Mouse (Mus musculus): ENCODE results near the gene Elof1.

Elof1 gene

GRCm38 (mm10) chr9:22136765-22137547 lies 20.0 kb upstream of the Elof1 start:
- DNase-seq, result no peak

DNA sequence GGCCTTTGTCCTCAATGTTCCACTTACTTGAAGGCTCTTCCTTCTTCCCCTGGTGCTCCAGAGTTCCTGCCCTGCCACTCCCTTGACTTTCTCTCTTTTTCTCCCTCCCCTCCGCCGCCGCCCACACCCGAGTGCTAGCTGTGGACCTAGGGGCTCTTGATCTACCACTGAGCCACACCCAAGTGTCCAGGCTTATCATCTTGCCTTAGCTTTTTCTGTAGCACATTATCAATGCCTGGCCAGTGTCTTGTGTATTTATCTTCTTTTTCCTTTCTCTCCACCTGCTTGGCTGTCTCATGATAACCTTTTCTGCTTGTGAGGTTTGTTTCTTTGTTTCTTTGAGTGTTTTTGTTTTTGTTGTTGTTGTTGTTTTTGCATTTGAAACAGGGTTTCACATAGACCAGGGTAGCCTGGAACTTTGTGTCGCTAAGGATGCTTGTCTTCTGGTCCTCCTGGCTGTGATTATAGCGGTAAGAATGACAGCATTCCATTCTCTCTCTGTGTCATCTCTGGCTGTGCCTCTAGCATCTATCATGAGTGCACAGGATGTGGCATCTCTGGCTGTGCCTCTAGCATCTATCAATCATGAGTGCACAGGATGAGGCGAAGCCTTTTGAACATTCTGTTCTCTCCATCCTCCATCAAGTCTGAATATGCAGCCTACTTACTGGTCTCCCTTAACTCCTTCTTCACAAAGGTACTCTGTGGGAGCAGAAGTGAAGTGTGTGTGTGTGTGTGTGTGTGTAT lies 18.8 kb upstream of the Elof1 start, which contains the start of gene Acp5:
Acp5 (minus strand) TSS at position 68 of the 747 bp plus-strand sequence.
- DNase-seq, result no peak

DNA sequence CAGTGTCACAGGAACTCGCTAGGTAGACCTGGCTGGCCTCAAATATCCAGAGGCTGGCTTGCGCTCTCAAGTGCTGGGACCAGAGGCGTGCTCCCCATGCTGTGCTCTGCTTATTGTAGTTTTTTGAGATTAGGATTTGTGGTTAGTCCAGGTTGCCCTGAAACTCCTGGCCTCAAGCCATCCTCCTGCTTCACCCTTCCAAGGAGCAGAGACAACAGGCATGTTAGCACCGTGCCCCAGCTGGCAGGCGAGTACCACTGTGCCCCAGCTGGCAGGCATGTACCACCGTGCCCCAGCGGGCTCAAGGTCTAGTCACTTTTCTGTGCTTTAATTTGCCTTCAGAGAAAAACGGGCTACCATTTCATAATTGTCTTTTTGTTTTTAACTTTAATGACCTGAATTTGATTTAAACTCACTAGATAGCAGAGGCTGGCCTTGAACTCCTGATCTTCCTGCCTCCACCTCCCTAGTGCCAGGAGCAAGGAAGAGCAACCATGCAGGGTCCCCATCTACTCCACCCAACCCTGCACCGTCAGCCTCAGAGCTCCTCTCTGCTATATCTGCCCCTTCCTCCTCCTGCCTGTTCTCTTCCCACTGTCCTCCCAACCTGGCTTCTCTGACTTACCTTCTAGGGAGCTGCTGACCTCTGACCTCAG lies 18.1 kb upstream of the Elof1 start:
- no peak for DNase-seq

DNA sequence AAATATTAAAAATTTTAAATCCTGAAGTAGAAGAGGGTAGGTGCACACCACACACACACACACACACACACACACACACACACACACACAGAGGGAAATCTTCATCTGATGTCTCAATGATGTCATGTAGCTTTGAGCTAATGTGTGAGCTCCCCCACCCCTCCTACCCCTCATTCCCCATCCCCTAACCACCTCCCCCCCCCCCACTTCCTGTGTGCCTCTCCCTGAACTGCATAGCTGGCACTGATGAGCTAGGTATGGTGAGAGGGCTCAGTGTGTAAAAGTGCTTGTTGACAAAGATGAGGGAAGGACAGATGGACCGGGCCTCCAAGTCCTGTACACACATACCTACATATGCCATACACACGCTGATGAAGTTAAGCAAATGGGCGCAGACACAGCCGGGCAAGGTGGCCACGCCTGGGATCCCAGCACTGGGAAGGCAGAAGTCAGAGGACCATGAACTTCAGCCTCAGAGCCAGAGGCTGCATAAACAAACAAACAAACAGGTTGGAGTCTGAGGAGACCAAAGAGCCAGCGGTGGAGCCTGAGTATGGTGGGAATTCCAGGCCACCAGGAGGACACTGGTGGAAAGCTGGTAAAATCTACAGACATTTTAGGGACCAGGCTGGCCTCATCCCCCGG lies 17.4 kb upstream of the Elof1 start:
- DNase-seq, result no peak

GRCm38 (mm10) chr9:22132220-22132619 lies 15.2 kb upstream of the Elof1 start:
- no peak for DNase-seq

- DNase-seq, result peak; percentile 76 to 80
Measured at GRCm38 (mm10) chr9:22131226-22131981, 14.4 kb upstream of the Elof1 start.

DNA sequence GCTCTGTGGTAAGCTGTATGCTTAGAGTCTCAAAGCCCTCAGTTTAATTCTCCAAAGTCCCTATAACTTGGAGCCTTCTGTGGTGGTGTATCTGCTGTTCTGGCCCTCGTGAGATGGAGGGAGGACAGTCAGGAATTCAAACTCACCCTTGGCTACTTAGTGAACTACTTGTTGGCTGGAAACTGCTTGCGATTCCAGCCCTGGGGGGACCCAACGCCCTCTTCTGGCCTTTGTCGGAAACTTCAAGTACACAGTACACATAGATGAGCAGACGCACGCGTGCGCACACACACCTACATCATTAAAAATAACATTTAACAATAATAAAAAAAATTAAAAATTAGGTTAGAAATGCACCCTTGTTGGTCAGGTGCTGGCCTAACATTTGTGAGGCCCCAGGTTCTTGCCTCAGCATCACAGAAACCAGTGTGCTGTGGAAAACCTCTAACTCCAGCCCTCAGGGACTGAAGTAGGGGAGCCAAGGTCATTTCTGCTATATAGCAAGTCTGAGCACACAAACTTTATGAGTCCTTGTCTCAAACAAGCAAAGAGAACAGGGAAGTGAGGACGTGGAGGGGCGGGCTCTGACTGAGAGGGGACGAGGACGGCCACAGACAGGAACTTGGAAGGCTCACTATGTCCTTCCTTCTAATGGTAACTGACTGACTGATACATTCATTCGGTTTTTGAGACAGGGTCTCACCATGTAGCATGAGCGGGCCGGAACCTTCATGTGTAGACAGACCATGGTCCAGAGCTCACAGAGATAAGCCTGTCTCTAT lies 8.5 kb upstream of the Elof1 start:
- no peak for DNase-seq

DNA sequence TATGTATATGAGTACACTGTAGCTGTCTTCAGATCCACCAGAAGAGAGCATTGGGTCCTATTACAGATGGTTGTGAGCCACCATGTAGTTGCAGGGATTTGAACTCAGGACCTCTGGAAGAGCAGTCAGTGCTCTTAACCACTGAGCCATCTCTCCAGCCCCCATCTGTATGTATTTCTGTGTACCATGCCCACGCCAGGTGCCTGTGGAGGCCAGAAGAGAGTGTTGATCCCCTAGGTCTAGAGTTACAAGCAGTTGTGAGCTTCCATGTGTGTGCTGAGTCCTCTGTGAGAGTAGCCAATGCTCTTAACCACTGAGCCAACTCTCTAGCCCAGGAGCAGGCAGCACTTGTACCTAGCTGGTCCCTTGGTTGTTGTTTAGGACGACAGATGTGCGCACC lies 7.2 kb upstream of the Elof1 start:
- no peak for DNase-seq

DNA sequence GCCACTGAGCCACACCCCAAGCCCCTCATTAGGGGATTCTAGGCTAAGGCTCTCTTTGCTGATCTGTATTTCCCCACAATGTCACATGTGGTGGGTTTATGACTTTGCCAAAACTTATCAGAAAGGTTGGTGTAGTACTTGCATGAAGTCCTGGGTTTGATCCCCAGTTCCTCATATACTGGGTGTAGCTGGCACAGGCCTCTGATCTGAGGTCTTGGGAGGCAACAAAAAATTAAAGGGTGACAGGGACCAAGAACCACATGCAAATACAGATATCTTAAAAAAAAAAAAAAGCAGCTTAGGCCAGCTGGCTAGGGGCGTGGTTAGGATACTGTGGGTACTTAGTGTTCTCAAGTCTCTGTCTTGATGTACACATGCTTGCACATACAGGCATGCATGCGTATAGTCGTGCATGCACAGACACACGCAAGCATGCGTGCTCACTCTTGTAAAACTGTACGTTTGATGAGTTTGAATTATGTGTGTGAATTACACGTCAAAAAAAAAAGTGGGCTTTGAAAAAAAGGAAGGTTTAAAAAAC lies 6.2 kb upstream of the Elof1 start:
- no peak for DNase-seq

DNA sequence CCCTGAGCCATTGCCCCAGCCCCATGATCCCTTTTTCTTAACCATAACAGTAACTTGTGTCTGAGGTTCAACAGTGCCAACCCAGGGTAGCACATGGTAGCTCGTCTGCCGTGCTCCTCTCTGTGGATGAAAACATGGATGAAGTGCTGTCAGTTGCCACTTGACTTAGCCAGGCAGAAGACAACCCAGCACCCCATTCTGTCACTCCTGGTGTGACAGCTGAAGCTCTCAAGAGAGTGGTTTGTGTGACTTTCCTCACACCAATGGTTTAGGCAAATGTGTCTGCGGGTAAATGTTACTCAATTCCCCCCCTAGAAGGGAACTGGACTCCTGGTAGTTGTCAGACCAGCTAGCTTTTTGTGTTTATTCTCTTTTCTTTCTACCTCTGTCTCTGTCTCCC lies 5.0 kb upstream of the Elof1 start:
- DNase-seq, result no peak

- no peak for DNase-seq
Measured at GRCm38 (mm10) chr9:22121545-22121944, 4.6 kb upstream of the Elof1 start.

DNA sequence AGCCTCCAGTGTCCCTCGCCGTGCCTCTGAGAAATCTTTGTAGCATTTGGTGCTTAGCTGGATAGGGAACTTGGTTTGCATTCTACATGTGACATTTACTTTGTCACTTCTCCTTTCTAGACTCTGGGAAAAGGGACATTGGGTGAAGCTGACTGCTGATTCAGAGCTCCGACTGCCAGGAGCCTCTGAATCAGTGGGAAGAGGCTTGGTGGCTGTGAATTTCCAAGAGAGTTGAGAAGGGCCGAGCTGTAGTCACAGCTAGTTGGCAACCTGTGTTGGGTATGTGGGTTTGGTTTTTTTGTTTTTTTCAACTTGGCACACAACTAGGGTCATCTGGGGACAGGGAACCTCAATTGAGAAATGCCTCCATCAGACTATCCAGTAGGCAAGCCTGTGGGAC lies 2.6 kb upstream of the Elof1 start:
- DNase-seq, result no peak

DNA sequence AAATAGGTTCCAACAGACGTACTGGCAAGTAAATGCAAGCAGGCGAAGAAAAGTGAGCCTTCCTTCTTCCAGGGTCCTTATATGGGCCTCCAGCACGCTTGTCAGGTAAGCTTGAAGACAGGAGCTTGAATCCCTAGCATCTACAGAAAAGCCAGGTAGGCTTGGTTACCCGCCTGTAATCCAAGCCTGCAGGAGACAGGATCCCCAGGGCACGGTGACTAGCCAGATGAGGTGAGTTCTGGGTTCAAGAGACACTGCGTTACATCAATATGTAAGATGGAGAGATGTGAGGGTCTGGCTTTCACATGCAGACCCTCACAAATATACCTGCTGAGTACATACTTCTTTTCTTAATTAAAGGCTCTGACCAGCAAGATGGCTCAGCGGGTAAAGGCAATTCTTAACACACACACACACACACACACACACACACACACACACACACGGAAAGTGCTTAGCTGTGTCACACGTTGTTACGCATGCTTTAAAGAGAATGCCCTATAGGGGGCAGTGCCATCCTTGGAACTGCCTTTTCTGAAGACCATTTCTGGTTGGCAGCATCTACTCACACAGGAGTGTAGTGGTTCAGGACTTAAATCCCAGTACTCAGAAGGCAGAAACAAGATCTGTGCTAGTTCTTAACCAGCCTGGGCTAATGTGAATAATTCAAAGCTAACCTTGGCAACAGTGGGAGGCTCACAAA lies 933 bp upstream of the Elof1 start:
- DNase-seq, result peak; percentile 70 to 77

DNA sequence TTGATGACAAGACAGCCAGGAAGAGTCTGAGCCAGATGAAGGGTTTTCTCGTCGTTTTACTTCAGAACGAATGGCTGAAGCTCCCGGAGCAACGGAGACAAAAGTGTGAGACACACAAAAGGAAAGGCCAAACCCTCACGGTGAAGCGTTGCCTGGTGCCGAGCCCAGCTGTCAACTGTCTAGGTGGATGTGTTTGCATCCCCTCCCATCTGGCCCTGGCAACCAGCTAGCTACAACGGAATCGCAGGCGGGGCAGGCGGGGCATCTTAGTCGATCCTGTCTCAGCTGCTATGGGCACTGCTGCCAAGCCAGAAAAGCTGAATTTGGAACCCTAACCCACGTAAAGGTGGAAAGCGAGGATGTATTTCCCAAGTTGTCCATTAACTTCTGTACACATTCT lies 886 bp downstream of the Elof1 start:
- DNase-seq, result peak in 1 of 2 experiments; percentile 31

DNA sequence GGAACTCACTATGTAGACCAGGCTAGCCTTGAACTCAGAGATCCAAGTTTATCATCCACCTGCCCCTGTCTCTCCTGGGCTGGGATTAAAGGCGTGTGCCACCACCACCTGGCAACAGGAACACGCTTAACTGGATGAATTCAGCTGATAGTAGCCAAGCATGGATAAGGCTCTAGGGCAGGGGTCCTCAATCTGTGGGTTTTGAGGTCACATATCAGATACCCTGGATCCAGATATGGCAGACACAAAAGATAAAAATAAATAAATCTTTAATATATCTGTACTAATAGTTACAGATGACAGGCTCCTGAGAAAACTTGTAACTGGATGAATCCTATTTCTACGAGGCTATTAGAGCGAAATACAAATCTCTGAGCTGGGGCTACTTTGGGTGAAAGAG lies 1.3 kb downstream of the Elof1 start:
- no peak for DNase-seq

GRCm38 (mm10) chr9:22108194-22108593 lies 8.8 kb downstream of the Elof1 start:
- DNase-seq, result no peak

DNA sequence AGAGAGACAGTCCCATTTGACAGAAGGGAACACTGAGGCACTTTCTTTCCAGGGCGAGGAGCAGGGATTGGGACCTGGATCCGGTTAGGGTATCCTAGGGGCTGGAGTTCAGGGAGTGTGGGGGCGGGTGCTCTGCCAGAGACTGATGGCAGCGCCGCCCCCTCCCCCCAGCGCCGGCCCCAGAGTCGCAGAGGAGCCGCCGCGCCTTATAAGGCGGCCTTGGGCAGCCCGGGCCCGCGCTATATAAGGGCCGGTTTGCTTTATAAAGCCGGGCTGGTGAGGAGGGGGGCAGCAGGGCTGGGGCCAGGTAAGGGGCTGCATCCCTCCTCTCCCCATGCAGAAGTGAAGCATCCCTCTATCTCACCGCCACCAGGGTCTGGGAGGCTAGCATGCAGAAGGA lies 17.1 kb downstream of the Elof1 start:
- DNase-seq, result no peak

DNA sequence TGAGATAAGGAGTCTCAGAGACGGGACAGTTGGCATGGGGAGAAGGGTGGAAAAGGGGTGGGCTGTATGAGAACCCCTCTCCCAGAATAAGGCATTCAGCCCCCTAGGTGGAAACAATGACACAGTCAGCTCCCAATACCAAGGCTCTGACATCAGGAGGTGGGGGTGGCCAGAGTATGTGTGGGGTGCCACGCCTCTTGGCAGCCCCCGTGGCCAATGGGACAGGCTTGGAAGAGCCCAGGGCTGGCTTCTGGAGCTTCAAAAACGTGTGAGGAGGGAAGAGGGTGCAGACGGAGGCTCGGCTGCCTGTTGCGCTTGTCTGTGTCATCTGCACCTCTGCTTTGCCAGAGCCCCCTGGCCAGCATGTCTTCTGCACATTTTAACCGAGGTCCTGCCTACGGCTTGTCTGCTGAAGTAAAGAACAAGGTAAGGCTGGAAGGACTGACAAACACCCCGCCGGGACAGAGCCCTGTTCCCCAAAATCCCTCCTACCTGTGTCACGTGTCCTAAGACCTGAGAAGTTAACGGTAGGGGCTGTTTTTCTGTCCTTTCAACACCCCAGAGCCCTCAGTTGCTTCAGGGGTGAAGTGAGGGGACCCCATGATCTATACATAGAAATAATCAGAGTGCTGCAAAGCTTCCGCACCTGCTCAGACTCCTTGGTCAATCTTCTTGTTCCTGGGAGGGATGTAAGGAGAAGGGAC lies 17.8 kb downstream of the Elof1 start, which contains the start of gene Cnn1:
Cnn1 (plus strand) TSS at position 224 of the 704 bp plus-strand sequence.
- DNase-seq, result peak in 1 of 2 experiments; percentile 23

- peak; percentile 83 to 93 for DNase-seq
Measured at GRCm38 (mm10) chr9:22095854-22096307, 21.1 kb downstream of the Elof1 start.

GRCm38 (mm10) chr9:22092746-22093145 lies 24.2 kb downstream of the Elof1 start:
- no peak for DNase-seq
